Mouse (Mus musculus) right cerebral cortex, adult 2 months (tissue): ENCODE measurements at regions not wholly inside any gene's neighbourhood (a gene's known extent, or its start where the extent isn't known, plus 50 kb on each side); places are given as distances from the start of the nearest gene placed in this dataset.

ENCODE experiments used
- DNase-seq, 2 experiments: peaks; one replicate each; pipeline ENCODE4 v3.0.0; 2021 to 2022; ENCODE audit warnings: low spot score in 2 of 2

DNA sequence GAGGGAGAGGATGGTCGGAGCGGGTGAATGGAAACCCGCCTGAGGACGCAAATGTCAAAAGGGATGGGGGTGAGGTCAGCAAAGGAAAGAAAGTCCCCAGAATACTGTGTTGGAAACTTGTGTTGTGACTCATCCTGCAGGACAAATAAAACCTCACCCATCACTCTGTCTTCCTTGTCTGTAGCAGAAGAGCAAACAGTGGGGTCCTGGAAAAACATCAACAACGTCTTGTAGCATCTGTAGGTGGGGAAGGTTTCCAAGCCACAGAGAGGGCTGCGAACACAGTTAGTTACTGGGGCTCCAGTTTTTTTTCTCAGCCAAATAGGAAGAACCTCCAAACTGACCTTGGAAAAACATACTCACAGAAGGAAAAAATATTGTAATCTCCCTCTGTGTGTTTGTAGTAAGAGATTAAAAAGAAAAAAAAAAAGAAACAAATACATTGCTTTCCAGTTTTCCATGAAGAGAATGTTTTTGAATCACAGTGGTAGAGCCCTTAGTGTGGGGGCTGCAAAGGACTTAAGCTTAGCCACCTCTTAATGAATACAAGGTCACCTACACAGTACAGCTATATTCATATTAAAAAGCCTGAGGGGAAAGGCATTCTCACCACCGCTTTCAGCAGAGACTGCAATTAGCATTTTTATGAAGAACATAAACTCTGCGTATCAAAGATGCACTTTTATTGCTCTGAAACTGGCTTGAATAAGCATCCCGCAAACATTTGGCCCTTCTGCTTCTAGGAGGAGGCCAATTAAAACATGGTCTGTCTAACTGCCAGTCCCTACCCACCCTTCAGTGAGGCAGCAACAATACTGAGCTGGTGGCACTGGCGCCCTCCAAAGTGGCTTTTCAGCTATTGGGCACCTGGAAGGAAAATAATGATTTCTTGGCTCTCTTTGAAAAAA lies 198.6 kb upstream of the Tprg start:
- no peak for DNase-seq

DNA sequence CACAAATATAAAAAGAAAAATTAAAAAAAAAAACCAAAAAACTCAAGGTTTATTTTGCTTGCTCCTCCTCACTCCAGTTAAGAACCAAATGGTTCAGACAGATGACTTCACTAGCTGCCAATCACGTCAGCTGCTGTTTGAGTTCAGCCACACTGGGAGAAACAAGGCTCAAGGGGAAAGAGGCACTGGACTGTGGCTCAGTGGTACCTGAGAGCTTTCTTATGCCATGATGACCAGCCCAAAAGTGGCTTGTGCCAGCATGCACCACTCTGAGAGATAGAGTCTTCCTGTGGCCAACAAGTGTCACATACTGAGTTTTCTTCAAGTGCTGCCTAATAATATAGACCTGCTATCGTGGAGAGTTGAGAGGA lies 198.0 kb upstream of the Tprg start:
- no peak for DNase-seq

DNA sequence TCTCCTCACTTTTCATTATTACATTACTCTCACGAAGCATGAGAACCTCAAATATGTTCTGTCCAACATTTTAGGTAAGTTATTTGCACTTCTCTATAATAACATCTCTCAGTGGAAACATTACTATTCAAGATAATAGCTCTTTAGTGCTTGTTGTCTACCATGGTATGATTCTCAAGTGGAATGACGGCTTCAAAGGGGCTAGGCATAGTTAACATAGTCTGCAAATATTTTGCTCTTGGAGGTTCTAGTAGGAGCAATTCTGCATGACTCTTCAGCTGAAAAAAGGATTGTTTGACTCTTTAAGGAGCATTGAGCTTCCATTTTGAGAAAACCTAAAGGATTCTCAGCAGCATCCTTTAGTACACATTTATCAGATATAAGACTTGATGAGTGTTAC lies 182.5 kb upstream of the Tprg start:
- DNase-seq: no peak

DNA sequence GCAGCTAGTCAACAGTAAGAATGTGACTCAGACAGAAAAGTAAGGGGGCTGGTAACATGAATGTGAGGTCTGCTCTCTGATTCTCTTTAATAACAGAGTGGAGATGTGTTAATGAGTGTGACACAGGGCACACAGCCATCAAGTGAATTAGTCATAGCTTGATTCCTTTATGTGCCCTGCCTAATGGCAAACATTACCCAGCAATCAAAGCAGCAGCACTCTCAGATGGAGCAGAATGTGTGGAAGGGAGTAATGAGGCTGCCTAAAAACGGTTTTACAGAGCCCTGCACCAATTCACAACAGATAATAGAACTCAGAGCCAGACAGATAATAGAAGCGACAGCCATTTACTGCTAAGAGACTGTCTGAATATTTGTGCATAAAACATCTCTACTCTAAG lies 182.0 kb upstream of the Tprg start:
- no peak for DNase-seq

DNA sequence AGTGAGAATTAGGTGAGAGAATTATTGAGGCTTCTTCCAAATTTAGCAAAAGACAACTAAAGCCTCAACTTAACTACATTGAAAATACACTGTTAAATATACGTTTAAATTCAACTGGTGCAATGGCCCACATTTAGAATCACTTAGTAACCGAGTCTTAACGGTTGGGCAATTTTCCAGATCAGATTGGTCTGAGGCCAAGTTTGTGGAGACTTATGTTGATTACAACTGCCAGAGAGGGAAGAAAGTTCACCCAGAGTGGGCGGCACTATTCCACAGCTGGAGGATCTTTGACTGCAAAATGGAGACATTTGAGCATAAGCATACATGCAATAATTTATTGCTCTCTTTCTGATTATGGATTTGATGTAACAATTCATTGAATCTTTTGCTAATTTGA lies 146.5 kb upstream of the Tprg start:
- DNase-seq: no peak

DNA sequence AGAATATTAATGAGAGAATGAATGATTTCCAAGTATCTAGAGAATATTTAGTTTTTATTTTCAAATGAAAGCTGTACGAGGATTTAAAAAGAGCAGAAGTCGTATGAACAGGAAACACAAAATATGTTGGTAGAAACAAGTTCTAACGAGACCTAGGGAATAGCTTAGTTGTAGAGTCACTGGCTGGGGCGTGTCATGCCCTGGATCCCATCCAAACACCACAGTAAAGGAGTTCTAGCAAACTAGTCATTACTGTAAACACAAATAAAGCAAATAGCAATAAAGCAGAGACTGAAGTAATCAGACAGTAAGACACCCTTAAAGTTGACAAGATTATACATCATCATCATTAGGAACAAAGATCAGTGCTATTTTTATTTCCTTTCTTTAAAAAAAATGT lies 139.1 kb upstream of the Tprg start:
- DNase-seq: no peak

DNA sequence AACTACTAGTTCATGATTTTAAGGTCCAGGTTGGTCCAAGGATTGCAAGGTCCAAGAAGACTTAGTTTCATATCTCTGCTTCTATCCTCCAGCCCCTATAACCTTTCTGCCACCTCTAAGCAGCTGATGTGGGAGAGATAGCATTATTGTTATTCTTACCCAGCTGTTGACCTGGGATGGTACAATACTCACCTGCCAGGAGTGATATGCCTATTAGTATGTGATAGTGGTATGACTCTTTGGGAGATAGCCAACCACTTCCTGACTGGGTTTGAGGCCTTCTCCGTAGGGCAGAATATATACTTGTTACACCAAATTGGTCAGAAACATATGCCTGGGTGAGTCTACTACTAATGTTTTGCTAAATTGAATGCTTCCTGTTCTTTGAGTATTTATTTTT lies 137.4 kb upstream of the Tprg start:
- no peak for DNase-seq

DNA sequence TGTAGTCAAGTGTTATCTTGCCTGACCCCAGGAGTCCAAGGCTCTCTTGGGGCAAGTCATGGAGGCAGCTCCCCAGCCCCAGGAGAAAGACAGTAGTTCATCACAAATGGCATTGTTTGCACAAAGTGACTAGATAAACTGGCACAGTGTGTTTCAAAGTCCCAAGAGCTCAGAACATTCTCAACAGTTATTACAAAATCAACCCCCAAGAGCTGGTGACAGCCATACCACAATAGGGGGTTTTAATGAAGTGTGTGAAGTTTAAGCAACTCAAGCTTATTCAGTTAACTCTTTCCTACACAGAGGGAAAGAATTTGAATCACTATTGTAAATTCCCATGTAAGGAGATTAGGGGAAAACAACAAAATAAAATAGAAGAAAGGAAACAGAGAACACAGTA lies 109.7 kb upstream of the Tprg start:
- DNase-seq: no peak

DNA sequence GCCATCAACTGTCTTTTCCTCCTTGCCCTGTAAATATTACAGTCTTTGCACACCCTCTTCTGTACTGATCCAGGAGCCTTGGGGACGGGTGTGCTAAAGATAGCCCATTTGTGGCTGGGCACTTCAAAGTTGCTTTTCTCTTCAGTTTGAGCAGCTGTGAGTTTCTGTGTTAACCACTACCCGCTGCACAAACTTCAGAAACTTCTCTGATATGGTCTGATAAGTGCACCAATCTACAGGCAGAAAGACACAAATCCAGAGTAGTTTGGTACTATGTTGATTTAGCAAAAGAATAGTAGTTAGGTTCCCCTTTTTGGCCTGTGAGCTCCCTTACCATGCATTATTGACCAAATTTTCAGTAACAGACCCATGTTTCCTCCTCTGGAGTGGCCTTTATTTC lies 108.6 kb upstream of the Tprg start:
- DNase-seq: no peak

DNA sequence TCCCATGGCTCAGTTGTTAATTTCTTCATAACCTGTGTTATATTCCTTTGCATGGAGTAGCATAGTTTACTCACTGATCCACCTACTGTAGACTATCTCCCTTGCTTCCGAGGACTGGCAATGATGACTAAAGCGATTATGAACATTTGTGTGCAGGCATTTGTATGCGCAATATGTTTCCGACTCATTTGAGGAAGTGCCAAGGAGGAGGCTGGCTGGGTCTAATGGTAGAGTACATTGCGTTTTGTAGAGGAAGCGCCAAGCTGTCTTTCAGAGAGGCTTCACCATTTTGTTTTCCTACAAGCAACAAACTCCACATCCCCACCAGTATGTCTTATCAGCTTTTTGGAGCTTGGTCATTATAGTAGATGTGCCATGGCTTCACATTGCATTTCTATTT lies 104.7 kb upstream of the Tprg start:
- DNase-seq: peak in 1 of 2 experiments; percentile 4

DNA sequence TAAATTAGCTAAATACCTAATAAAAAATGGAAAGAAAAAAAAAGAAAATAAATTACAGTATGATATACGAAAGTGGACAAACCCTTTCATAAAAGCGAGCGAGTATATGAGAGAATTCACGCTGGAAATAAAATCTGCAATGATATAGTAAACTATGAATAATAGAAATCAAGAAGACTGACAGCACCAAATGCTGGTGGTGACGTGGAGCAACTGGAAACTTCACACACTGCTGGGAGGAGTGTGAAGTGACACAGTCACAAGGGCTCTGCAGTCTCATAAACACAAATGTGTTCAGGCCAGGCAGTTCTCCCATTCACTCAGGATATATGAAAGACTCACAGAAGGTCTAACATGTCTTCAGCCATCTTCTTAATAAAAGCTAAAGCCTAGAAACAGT lies 89.5 kb upstream of the Tprg start:
- no peak for DNase-seq

DNA sequence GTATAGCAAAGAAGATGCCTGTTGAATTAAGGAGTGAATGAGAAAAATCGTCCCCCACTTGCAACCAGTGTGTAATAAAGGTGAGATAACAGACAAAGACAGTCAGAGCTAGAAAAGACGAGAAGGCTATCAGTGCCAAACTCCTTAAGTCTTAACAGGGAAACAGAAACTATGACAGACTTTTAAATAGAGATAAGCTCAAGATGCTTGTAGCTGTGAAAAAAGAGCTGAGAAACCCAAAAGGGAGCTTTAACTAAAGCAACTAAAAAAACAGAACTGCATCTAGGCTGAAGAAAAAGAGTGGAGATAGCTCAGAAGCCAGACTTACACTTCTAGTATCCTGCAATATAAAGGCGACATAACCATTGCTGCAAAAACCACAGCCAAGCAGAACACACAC lies 87.8 kb upstream of the Tprg start:
- DNase-seq: no peak

DNA sequence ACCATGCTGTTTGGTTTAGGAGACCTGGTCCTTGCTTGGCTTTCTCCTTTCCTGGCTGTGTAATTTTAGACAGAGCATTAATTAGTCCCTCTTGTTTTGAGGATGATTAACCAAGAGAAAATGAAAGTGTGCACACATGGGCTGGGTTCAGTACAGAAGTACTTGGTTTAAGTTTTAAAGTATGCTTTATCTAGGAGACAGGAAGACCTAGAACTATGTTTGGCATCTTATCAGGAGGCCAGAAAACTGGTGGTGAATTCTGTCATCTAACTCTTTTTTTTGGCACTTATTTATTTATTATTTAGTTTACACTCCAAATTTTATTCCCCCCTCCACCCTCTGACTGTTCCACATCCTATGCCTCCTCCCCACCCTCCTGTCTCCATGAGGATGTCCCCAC lies 86.6 kb upstream of the Tprg start:
- no peak for DNase-seq

DNA sequence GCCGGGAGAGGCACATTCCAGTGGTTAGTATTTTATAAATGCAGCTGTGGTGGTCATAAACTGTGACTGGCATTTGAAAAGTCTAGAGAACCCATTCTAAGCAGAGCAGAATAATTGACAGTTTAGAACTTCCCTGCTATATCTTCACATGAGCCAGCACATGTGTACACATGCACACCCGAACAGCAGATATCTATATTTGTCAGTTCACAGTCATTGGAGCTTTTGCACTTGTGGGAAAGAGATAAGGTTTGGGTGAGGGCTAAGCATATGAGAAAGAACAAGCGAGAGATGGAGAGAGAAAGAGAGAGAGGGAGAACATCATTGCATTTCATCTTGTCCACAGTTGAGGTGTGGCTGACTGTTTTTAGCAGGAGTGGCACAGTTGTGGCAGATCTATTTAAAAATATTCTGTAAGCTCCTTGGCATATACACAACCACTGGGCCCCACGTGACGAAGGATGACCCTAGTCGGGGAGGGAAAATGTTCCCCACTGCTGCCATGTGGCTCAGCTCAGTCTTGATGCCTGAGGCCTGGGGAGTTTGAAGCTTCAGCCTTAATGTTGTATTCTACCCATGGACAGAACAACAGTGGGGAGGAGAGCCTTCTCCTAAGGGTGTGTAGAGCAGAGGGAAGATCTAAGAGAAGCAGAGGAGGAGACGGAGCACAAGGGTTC lies 85.4 kb upstream of the Tprg start:
- DNase-seq: no peak

DNA sequence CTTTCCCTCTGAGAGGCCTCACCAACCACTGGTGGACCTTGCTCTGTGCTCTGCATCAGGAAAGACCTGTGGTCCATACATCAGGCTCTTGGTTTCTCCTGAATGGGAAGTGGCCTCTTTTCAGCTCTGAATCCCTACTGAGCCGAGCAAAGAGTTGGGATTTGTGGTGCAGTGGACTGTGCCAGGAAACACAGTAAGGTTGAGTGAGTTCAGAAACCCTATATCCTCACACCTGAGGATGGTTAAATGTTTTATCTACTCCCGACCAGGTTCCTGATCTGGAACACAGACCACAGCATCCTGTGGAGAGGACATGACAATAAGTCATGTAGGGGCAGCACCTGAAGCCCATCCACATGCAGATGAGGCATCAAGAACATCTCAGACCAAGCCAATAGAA lies 73.4 kb upstream of the Tprg start:
- DNase-seq: no peak

DNA sequence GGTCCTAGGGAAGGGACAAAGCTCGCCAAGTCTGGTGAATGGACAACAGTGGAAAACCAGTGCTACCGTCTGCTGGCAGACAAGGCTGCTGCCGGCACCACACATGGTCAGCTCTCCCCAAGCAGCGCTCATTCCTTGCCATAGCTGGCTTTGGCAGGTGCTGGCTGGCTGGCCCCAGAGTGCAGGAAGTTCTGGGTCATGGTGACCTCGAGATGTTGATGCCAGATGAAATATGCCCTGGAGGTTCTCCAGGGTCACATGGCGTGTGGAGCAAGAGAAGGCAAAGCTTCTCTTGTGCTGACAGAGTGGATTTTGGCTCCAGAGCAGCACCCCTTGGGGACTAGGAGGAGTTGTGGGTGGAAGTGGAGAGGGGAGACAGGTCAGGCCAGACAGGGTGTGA lies 66.1 kb upstream of the Tprg start:
- DNase-seq: no peak

DNA sequence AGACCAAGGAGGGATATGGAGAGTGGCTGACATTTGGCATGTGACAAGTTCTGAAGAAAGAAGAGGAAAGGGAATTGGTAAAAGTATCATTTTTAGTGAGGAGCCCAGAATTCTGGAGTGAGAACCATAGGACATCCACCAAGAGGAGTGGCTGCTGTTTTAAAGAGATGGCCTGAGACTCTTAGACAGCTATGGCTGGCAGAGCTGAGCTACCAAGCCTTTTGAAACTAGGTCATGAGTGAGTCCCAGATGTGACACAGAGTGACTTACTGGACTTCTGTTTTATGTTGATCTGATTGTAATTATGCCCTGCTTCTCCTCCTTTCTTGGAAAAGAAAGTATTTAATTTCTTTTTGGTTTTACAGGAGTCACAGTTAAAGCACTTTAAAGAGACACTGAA lies 61.8 kb upstream of the Tprg start:
- DNase-seq: no peak
